Mouse (Mus musculus) ES-Bruce4 (cell line): ENCODE results near the gene Cct2.

Experiments used
- CTCF ChIP-seq: IDR thresholded peaks from one replicate; pipeline ENCODE4 v1.8.1; 2011; ENCODE audit warnings: low read depth, low read length
- POLR2A ChIP-seq: IDR thresholded peaks from one replicate; pipeline ENCODE4 v1.8.1; 2011; ENCODE audit warnings: low read length; ENCODE audit not compliant: insufficient read depth

DNA sequence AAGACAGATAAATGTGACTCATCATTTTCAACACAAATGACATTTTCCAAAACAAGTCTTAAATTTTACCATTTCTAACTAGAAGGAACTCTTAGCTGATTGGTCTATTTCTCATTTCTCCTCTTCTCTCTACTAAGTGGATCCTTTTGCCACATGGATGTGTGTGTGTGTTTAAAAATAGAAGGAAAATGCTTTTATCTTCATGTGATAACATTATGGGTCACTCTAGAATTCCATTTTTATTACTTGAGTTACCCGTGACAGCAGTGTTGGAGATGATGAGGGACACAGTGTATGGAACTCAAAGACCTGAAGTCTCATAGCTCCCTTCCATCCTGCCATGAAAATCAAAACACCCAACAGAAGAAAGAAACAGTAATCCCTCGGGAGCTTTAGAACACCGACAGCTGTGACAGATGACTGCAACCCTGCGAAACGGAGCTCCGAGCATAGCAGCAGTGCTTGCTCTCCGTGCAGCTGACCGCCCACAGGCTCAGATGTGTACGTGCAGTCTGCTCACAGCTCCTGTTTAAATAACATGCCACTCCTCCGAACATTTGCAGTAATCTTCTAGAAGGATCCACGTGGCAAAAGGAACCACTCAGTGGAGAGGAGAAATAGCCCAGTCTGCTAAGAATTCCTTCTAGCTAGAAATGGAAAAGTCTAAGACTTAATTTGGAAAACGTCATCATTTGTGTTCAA, 49.8 kb downstream of the Cct2 start:
- TF ChIP-seq POLR2A, result no peak
- TF ChIP-seq CTCF, result no peak
